Mouse (Mus musculus): Measurements from ENCODE around the gene Ptrh2. TPM values are rescaled to one million over a fixed set of nuclear protein-coding genes. Genes with fewer than 3 reads are reported as not detected.

The Ptrh2 gene
- polyA plus RNA-seq (2014; fragmentation: Illumina TruSeq; extraction: RNeasy Lipid Tissue Mini Kit (QIAGEN cat#74804); ENCODE audit: low read depth, low replicate concordance), result 17.4 TPM

DNA sequence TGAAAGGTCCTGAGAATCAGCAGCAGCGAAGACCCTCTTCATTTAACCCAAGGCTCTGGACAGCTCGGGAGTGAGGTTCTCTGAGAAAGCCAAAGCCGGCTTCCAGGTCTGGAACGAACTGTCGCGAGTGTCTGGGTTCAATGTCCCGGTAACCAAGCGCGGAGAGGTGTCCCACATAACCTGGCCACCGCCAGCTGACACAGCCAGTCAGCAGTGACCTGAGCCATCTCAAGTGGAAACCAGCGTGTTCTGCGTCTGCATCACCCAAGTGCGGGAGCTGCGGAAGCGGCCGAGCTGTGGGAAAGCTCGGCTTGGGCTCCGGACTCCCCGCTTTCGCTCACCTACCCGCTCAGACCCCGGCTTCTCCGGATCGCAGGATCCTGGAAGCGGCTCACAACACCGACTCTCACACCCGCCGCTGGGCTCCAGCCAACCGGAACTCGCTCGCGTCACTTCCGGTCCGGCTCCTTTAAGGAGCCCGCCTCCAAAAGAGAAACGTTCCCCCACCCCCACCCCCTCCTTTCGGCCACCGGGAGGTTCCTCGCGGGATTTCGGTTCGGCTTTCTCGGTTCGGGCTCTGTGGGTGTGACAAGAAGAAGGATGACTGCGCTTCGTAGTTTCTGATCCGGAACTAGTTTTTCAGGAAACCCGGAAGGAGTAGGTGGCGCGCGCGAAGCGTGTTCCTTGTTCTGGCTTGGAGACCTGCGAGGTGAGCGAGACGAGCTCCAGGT is at the start of gene Ptrh2, which contains the start of gene Vmp1:
TSS of gene Ptrh2 (plus strand) at position 591 of the 731 bp plus-strand sequence.
TSS of gene Vmp1 (minus strand) at position 442 of the 731 bp plus-strand sequence.

Other genes starting within 250 kb of the Ptrh2 start
- gene Rnft1, start 199.3 kb upstream of the Ptrh2 start, polyA plus RNA-seq (2014; fragmentation: Illumina TruSeq; extraction: RNeasy Lipid Tissue Mini Kit (QIAGEN cat#74804); ENCODE audit: low read depth, low replicate concordance), result 107 TPM
- 62.8 TPM for gene Rps6kb1, start 139.2 kb upstream of the Ptrh2 start, polyA plus RNA-seq (2014; fragmentation: Illumina TruSeq; extraction: RNeasy Lipid Tissue Mini Kit (QIAGEN cat#74804); ENCODE audit: low read depth, low replicate concordance)
- 5.8 TPM for gene Tubd1, start 139.0 kb upstream of the Ptrh2 start, polyA plus RNA-seq (2014; fragmentation: Illumina TruSeq; extraction: RNeasy Lipid Tissue Mini Kit (QIAGEN cat#74804); ENCODE audit: low read depth, low replicate concordance)
- 374 TPM for gene Vmp1, start 149 bp upstream of the Ptrh2 start, polyA plus RNA-seq (2014; fragmentation: Illumina TruSeq; extraction: RNeasy Lipid Tissue Mini Kit (QIAGEN cat#74804); ENCODE audit: low read depth, low replicate concordance)
- gene Cltc, start 73.6 kb downstream of the Ptrh2 start, polyA plus RNA-seq (2014; fragmentation: Illumina TruSeq; extraction: RNeasy Lipid Tissue Mini Kit (QIAGEN cat#74804); ENCODE audit: low read depth, low replicate concordance), result 434 TPM
- gene Dhx40, start 123.8 kb downstream of the Ptrh2 start, polyA plus RNA-seq (2014; fragmentation: Illumina TruSeq; extraction: RNeasy Lipid Tissue Mini Kit (QIAGEN cat#74804); ENCODE audit: low read depth, low replicate concordance), result 73.7 TPM

Measured in sigmoid colon, adult 10 weeks (tissue).